Mouse (Mus musculus) kidney, embryonic 14.5 days (tissue): Measurements from ENCODE around the gene Kxd1. TPM values are rescaled to one million over a fixed set of nuclear protein-coding genes. Genes with fewer than 3 reads are reported as not detected.
A peak's percentile ranks its signal among the peaks of the same experiment; 100 is the strongest.

ENCODE experiments used
- ATAC-seq: fragments of 200-750 bp; cut with Nextera tagmentation; 2 replicates; pipeline ENCODE4 v1.8.0; 2017; ENCODE audit warnings: moderate number of reproducible peaks, mild to moderate bottlenecking, moderate TSS enrichment, moderate library complexity; ENCODE audit not compliant: low FRiP score, low TSS enrichment
- H3K27ac ChIP-seq: fragments of 300-500 bp; sonication (generic); 2 replicates; pipeline ENCODE4 v1.5.1; 2014; ENCODE audit warnings: low read depth, mild to moderate bottlenecking, low read length, moderate library complexity, mixed read lengths
- H3K27me3 ChIP-seq: fragments of 300-500 bp; sonication (generic); 2 replicates; pipeline ENCODE4 v1.6.1; 2014; ENCODE audit warnings: mild to moderate bottlenecking, low read length; ENCODE audit not compliant: control insufficient read depth, insufficient read depth
- H3K36me3 ChIP-seq: fragments of 300-500 bp; sonication (generic); 2 replicates; pipeline ENCODE4 v1.6.1; 2014; ENCODE audit warnings: low read length, mixed read lengths; ENCODE audit not compliant: control insufficient read depth, insufficient read depth
- H3K4me1 ChIP-seq: fragments of 300-500 bp; sonication (generic); 2 replicates; pipeline ENCODE4 v1.6.1; 2014; ENCODE audit warnings: low read length, mixed read lengths; ENCODE audit not compliant: control insufficient read depth, insufficient read depth
- H3K4me2 ChIP-seq: fragments of 300-500 bp; sonication (generic); replicated peaks from 2 replicates; pipeline ENCODE4 v1.6.1; 2014; ENCODE audit warnings: low read depth, mild to moderate bottlenecking, low read length
- H3K4me3 ChIP-seq: fragments of 300-500 bp; sonication (generic); 2 replicates; pipeline ENCODE4 v1.5.1; 2014; ENCODE audit warnings: mild to moderate bottlenecking, low read length
- H3K9ac ChIP-seq: fragments of 300-500 bp; sonication (generic); 2 replicates; pipeline ENCODE4 v1.6.1; 2014; ENCODE audit warnings: low read depth, mild to moderate bottlenecking, low read length, moderate library complexity
- H3K9me3 ChIP-seq: fragments of 300-500 bp; sonication (generic); 2 replicates; pipeline ENCODE4 v1.6.1; 2016; ENCODE audit warnings: low read length; ENCODE audit not compliant: control insufficient read depth
- WGBS: fragments of 180-500 bp; shearing (Covaris S2); extraction: QIAGEN DNeasy Blood & Tissue Kit; methylation state at CpG from one replicate; pipeline ENCODE4 v1.1.7; 2014; 5-methylcytosine and 5-hydroxymethylcytosine counted together
- polyA plus RNA-seq: library from polyadenylated mRNA; unstranded; fragments of >200 nt; fragmentation: Nextera tagmentation; extraction: Ambion mirVana; gene quantifications from 2 replicates; pipeline ENCODE4 v1.2.1, GENCODE M21; 2014

Kxd1 gene
- polyA plus RNA-seq, 1 experiment from 2014 or later = 70.9 TPM

- ATAC-seq = no peak
- Histone ChIP-seq H3K27ac (no peak overlapping the region), H3K4me3 (no peak overlapping the region), H3K9me3 (no peaks in the 10 kb centered on the region), H3K9ac (no peak overlapping the region), H3K27me3 (peaks cover 41% of the 10 kb centered on the region), H3K36me3 (peaks cover 27% of the 10 kb centered on the region), H3K4me2 (no peak overlapping the region), H3K4me1 (peaks cover 38% of the 10 kb centered on the region)
- WGBS = 75% methylated on average over 3 of the region's 3 CpGs
Measured at GRCm38 (mm10) chr8:70504851-70505250, 22.9 kb downstream of the Kxd1 start.

GRCm38 (mm10) chr8:70504291-70504716 is 23.5 kb downstream of the Kxd1 start:
- no peak overlapping the region for H3K4me2 ChIP-seq
- WGBS = 41% methylated on average over 16 of the region's 16 CpGs
- H3K36me3 ChIP-seq = peaks cover 27% of the 10 kb centered on the region
- no peak overlapping the region for H3K9ac ChIP-seq
- H3K27me3 ChIP-seq = peaks cover 47% of the 10 kb centered on the region
- no peak overlapping the region for H3K4me3 ChIP-seq
- H3K27ac ChIP-seq = no peak overlapping the region
- H3K9me3 ChIP-seq = no peaks in the 10 kb centered on the region
- H3K4me1 ChIP-seq = peaks cover 38% of the 10 kb centered on the region
- no peak for ATAC-seq

GRCm38 (mm10) chr8:70503062-70503750 is 24.6 kb downstream of the Kxd1 start:
- Histone ChIP-seq H3K27me3 (peaks cover 57% of the 10 kb centered on the region), H3K4me2 (0 out of 2 replicates have a peak overlapping the region, but pooled peaks have one; percentile 1), H3K27ac (no peak overlapping the region), H3K4me1 (peaks cover 29% of the 10 kb centered on the region), H3K9me3 (no peaks in the 10 kb centered on the region), H3K9ac (no peak overlapping the region), H3K36me3 (peaks cover 16% of the 10 kb centered on the region), H3K4me3 (no peak overlapping the region)
- ATAC-seq = 0 out of 2 replicates have a peak, but pooled peaks have one; percentile 7
- 13% methylated on average over 46 of the region's 46 CpGs for WGBS

GRCm38 (mm10) chr8:70502540-70502939 is 25.2 kb downstream of the Kxd1 start:
- ATAC-seq = no peak
- Histone ChIP-seq H3K9ac (no peak overlapping the region), H3K9me3 (no peaks in the 10 kb centered on the region), H3K4me3 (no peak overlapping the region), H3K36me3 (peaks cover 9% of the 10 kb centered on the region), H3K4me2 (no peak overlapping the region; the same call in 1 of the 2 replicates), H3K27me3 (peaks cover 63% of the 10 kb centered on the region), H3K4me1 (peaks cover 29% of the 10 kb centered on the region), H3K27ac (no peak overlapping the region)
- 36% methylated on average over 12 of the region's 12 CpGs for WGBS

GRCm38 (mm10) chr8:70501820-70502529 is 25.8 kb downstream of the Kxd1 start:
- H3K27me3 ChIP-seq = peaks cover 69% of the 10 kb centered on the region
- peaks cover 3% of the 10 kb centered on the region; the same call in 1 of the 2 replicates for H3K36me3 ChIP-seq
- H3K27ac ChIP-seq = no peak overlapping the region
- no peak overlapping the region for H3K9ac ChIP-seq
- H3K4me2 ChIP-seq = no peak overlapping the region; the same call in 1 of the 2 replicates
- ATAC-seq = no peak
- 14% methylated on average over 23 of the region's 23 CpGs for WGBS
- H3K4me1 ChIP-seq = peaks cover 29% of the 10 kb centered on the region
- no peak overlapping the region for H3K4me3 ChIP-seq
- H3K9me3 ChIP-seq = no peaks in the 10 kb centered on the region

GRCm38 (mm10) chr8:70500386-70501301 is 27.1 kb downstream of the Kxd1 start:
- WGBS = 11% methylated on average over 37 of the region's 39 CpGs
- Histone ChIP-seq H3K27me3 (peaks cover 81% of the 10 kb centered on the region), H3K9me3 (no peaks in the 10 kb centered on the region), H3K4me1 (peaks cover 26% of the 10 kb centered on the region), H3K4me2 (peak overlapping the region; percentile 27), H3K9ac (no peak overlapping the region), H3K27ac (no peak overlapping the region), H3K36me3 (peaks cover 3% of the 10 kb centered on the region; the same call in 1 of the 2 replicates), H3K4me3 (peak overlapping the region; percentile 20)
- no peak for ATAC-seq

- Histone ChIP-seq H3K36me3 (no peaks in the 10 kb centered on the region), H3K9me3 (no peaks in the 10 kb centered on the region), H3K4me3 (peak overlapping the region; percentile 16; the same call in 1 of the 2 replicates), H3K9ac (no peak overlapping the region; the same call in 1 of the 2 replicates), H3K4me1 (peaks cover 12% of the 10 kb centered on the region; the same call in 1 of the 2 replicates), H3K27ac (no peak overlapping the region), H3K4me2 (peak overlapping the region; percentile 22), H3K27me3 (peaks cover 98% of the 10 kb centered on the region)
- 6% methylated on average over 12 of the region's 12 CpGs for WGBS
- ATAC-seq = no peak
Measured at GRCm38 (mm10) chr8:70495771-70496062, 32.0 kb downstream of the Kxd1 start.

- H3K4me2 ChIP-seq = peak overlapping the region; percentile 22
- 2% methylated on average over 21 of the region's 21 CpGs for whole genome bisulfite sequencing
- no peaks in the 10 kb centered on the region for H3K9me3 ChIP-seq
- no peaks in the 10 kb centered on the region for H3K36me3 ChIP-seq
- peaks cover 97% of the 10 kb centered on the region for H3K27me3 ChIP-seq
- H3K4me1 ChIP-seq = peaks cover 11% of the 10 kb centered on the region; the same call in 1 of the 2 replicates
- no peak overlapping the region for H3K9ac ChIP-seq
- no peak for ATAC-seq
- no peak overlapping the region for H3K27ac ChIP-seq
- H3K4me3 ChIP-seq = peak overlapping the region; percentile 40
Measured at GRCm38 (mm10) chr8:70495001-70495770, 32.6 kb downstream of the Kxd1 start.
